Comparison of ENCODE assay signal across 19 mouse cellular contexts in genomic region chr10:17295157-17295556, GRCm38 (mm10).
"Had no signal": no experiment of that assay in that cellular context is flagged by ENCODE, and none has a peak within 500 bp of the region (broad histone marks: within the 10 kb centered on the region; RNA-seq: fewer than 3 reads in every experiment).

No protein-coding gene starts in this region.

- H3K4me1 ChIP-seq: liver, embryonic 13.5 days; midbrain, embryonic 12.5 days; midbrain, embryonic 15.5 days; neural tube, embryonic 12.5 days; stomach, embryonic 15.5 days had no signal

- H3K27ac ChIP-seq: kidney, embryonic 15.5 days; left cerebral cortex, adult 2 months; liver, embryonic 13.5 days; macrophage; midbrain, embryonic 12.5 days; midbrain, embryonic 15.5 days; neural tube, embryonic 12.5 days; neural tube, embryonic 15.5 days; stomach, embryonic 15.5 days had no signal

- DNase-seq: kidney, adult 8-10 months; kidney, postnatal 10 days; kidney, postnatal 36 days; layer of hippocampus, postnatal 36 days; liver, embryonic 13.5 days; lung, adult 2 months; lung, postnatal 14 days; right cerebral cortex, adult 18-20 months; right cerebral cortex, postnatal 14 days; spleen, adult 18-20 months; thymus, postnatal 25 days had no signal

- H3K36me3 ChIP-seq: kidney, embryonic 15.5 days; liver, embryonic 13.5 days; midbrain, embryonic 12.5 days; midbrain, embryonic 15.5 days; neural tube, embryonic 12.5 days; neural tube, embryonic 15.5 days; stomach, embryonic 15.5 days had no signal

- H3K4me3 ChIP-seq: kidney, embryonic 15.5 days; left cerebral cortex, adult 2 months; liver, embryonic 13.5 days; midbrain, embryonic 12.5 days; midbrain, embryonic 15.5 days; neural tube, embryonic 12.5 days; neural tube, embryonic 15.5 days; stomach, embryonic 15.5 days had no signal

- H3K9me3 ChIP-seq: kidney, embryonic 15.5 days; liver, embryonic 13.5 days; midbrain, embryonic 12.5 days; midbrain, embryonic 15.5 days; neural tube, embryonic 12.5 days; neural tube, embryonic 15.5 days; stomach, embryonic 15.5 days had no signal

- H3K27me3 ChIP-seq: kidney, embryonic 15.5 days; liver, embryonic 13.5 days; midbrain, embryonic 12.5 days; midbrain, embryonic 15.5 days; neural tube, embryonic 12.5 days; neural tube, embryonic 15.5 days; stomach, embryonic 15.5 days had no signal

- ATAC-seq: midbrain, embryonic 15.5 days had no signal
